Mouse (Mus musculus): ENCODE results near the gene Gm43302. TPM values are rescaled to one million over a fixed set of nuclear protein-coding genes. Genes with fewer than 3 reads are reported as not detected.
"Not testable (repeated sequence)": the region's sequence is repeated elsewhere in the genome, so short reads cannot be mapped to it uniquely, and the experiment has no call there.

The Gm43302 gene
- polyA plus RNA-seq (2011; ENCODE audit: insufficient read length, low read depth, missing spikeins), result not detected in 2 replicates

- not testable (repeated sequence) for H3K4me3 ChIP-seq (ENCODE audit: insufficient read depth, low read length); H3K4me1 ChIP-seq (ENCODE audit: control insufficient read depth, insufficient read depth, low read length)
- peak within 1 kb of the TSS; percentile 59; the same call in 1 of the 2 replicates for H3K27ac ChIP-seq (ENCODE audit: insufficient read depth, low read length)
Measured at GRCm38 (mm10) chr5:105293226-105294165, at the start of gene Gm43302, which contains the start of gene Gbp6. Gene Gm43302, minus strand, starts transcription at chr5:105293695. Gene Gbp6, minus strand, starts transcription at chr5:105293698.

- H3K27ac ChIP-seq (ENCODE audit: insufficient read depth, low read length), result no peak overlapping the region
Measured at GRCm38 (mm10) chr5:105341281-105341680, 47.8 kb upstream of the Gm43302 start.

GRCm38 (mm10) chr5:105322543-105322942 is 29.0 kb upstream of the Gm43302 start:
- H3K4me3 ChIP-seq (ENCODE audit: insufficient read depth, low read length), result no peak overlapping the region
- H3K27ac ChIP-seq (ENCODE audit: insufficient read depth, low read length), result no peak overlapping the region
- TF ChIP-seq POLR2A (IDR thresholded peaks at IDR 0.05; ENCODE audit: low read depth, low read length), result no peak
- TF ChIP-seq CTCF (IDR thresholded peaks at IDR 0.05; ENCODE audit: borderline replicate concordance, insufficient read depth, low read length), result no peak
- H3K4me1 ChIP-seq (ENCODE audit: control insufficient read depth, insufficient read depth, low read length), result no peaks in the 10 kb centered on the region

More at GRCm38 (mm10) chr5:105341281-105341680, 47.8 kb upstream of the Gm43302 start:
- Histone ChIP-seq H3K4me1 (ENCODE audit: control insufficient read depth, insufficient read depth, low read length) (no peaks in the 10 kb centered on the region), H3K4me3 (ENCODE audit: insufficient read depth, low read length) (no peak overlapping the region)
- TF ChIP-seq POLR2A (IDR thresholded peaks at IDR 0.05; ENCODE audit: low read depth, low read length) (no peak), CTCF (IDR thresholded peaks at IDR 0.05; ENCODE audit: borderline replicate concordance, insufficient read depth, low read length) (no peak)

- no peak for TF ChIP-seq CTCF (IDR thresholded peaks at IDR 0.05; ENCODE audit: borderline replicate concordance, insufficient read depth, low read length)
- TF ChIP-seq POLR2A (IDR thresholded peaks at IDR 0.05; ENCODE audit: low read depth, low read length), result no peak
- H3K4me1 ChIP-seq (ENCODE audit: control insufficient read depth, insufficient read depth, low read length), result no peaks in the 10 kb centered on the region
Measured at GRCm38 (mm10) chr5:105310941-105311340, 17.4 kb upstream of the Gm43302 start.

DNA sequence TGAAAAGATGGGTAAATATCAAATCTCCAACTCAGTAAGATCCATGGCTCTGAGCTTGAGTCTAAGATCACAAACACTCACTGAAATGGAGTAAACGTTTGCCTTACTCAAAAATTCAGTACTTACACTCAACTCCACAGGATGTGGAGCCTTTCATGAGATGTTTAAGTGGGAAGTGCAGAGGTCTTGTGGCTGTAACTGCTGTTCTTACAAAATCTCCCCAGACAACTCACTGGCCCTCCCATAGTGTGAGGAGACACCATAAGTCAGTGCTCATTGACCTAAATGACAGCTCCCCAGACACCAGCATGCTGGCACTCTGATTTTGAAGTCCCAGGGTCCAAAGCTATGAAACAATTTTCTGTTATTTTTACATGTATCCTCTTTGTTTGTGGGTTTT is 15.7 kb upstream of the Gm43302 start:
- H3K4me1 ChIP-seq (ENCODE audit: control insufficient read depth, insufficient read depth, low read length); H3K27ac ChIP-seq (ENCODE audit: insufficient read depth, low read length); H3K4me3 ChIP-seq (ENCODE audit: insufficient read depth, low read length): not testable (repeated sequence)

More at GRCm38 (mm10) chr5:105310941-105311340, 17.4 kb upstream of the Gm43302 start:
- no peak overlapping the region for H3K27ac ChIP-seq (ENCODE audit: insufficient read depth, low read length)
- H3K4me3 ChIP-seq (ENCODE audit: insufficient read depth, low read length), result no peak overlapping the region

DNA sequence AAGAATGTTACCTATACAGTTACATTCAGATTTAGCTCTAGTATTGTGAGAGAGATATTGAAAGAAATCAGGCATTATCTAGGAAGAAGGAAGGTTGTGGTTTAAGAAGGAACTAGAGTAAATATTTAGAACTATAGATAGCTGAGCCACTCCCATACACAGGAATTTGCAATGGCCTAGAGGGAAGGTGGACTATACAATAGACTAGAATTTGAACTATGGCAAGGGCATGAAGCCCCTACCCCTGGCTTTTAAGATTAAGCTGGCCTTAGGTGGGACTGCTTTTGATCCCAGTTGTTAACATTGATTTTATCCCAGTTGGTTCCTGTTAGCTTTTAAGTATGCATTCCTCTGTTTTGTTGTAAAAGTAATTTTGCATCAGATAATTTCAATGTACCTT is 13.5 kb upstream of the Gm43302 start:
- not testable (repeated sequence) for H3K27ac ChIP-seq (ENCODE audit: insufficient read depth, low read length); H3K4me1 ChIP-seq (ENCODE audit: control insufficient read depth, insufficient read depth, low read length); H3K4me3 ChIP-seq (ENCODE audit: insufficient read depth, low read length)

DNA sequence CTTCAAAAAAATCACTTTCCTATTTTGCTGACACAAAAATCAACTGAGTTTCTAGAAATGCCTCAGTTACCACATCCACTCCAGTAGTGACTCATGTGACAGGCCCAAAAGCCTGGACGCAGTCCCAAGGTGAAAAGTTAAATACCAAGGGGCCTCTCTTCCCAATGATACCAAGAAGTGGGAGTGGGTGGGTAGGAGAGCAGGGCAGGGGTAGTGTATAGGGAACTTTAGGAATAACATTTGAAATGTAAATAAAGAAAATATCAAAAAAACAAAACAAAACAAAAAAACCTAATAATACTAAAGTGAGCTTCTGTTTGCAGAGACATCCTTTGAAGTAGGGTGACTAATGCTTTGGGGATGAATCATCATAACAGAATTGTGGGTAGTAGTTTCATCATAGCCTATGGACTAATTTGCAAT is 12.7 kb upstream of the Gm43302 start:
- no peak for TF ChIP-seq CTCF (IDR thresholded peaks at IDR 0.05; ENCODE audit: borderline replicate concordance, insufficient read depth, low read length)
- no peak for TF ChIP-seq POLR2A (IDR thresholded peaks at IDR 0.05; ENCODE audit: low read depth, low read length)
- Histone ChIP-seq H3K27ac (ENCODE audit: insufficient read depth, low read length) (no peak overlapping the region), H3K4me3 (ENCODE audit: insufficient read depth, low read length) (no peak overlapping the region), H3K4me1 (ENCODE audit: control insufficient read depth, insufficient read depth, low read length) (no peaks in the 10 kb centered on the region)

DNA sequence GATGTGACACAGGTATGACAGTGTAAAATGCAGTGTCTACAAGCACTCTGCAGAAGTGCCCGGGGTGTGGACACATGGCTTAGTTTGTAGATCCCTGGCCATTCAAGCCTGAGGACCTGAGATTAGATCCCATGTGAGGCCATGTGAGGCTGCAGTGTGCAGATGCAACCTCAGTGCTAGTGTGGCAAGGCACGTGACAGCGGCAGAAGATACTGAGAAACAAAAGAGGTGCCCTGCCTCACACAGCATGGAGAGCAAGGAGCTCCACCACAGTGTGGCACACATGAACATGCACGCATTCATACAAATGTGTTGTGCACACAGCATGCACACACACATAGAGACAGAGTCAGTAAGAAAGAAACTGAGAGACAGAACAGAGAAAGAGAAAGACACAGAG is 12.2 kb upstream of the Gm43302 start:
- H3K4me3 ChIP-seq (ENCODE audit: insufficient read depth, low read length); H3K4me1 ChIP-seq (ENCODE audit: control insufficient read depth, insufficient read depth, low read length); H3K27ac ChIP-seq (ENCODE audit: insufficient read depth, low read length): not testable (repeated sequence)

GRCm38 (mm10) chr5:105301963-105302362 is 8.5 kb upstream of the Gm43302 start:
- Histone ChIP-seq H3K4me3 (ENCODE audit: insufficient read depth, low read length) (no peak overlapping the region), H3K4me1 (ENCODE audit: control insufficient read depth, insufficient read depth, low read length) (no peaks in the 10 kb centered on the region), H3K27ac (ENCODE audit: insufficient read depth, low read length) (no peak overlapping the region)
- TF ChIP-seq CTCF (IDR thresholded peaks at IDR 0.05; ENCODE audit: borderline replicate concordance, insufficient read depth, low read length), result no peak
- no peak for TF ChIP-seq POLR2A (IDR thresholded peaks at IDR 0.05; ENCODE audit: low read depth, low read length)

DNA sequence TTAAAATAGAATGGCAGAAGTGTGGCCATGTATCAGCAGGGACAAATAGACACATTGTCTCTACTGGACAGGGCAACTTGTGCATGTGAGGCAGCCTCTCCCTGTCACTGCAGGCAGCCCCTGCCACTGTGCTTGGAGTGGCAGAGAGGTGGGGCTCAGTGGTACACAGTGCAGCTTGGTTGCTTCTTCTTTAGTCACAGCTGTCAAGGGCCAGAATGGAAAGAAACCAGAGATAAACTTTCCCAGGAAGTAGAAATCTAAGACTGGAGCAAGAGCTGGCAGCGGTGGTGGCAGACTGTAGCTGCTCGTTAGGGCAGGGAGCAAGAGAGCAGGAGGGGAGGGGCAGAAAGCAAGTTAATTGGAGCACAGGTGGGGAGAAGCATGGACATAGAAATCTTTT is 8.0 kb upstream of the Gm43302 start:
- no peak for TF ChIP-seq CTCF (IDR thresholded peaks at IDR 0.05; ENCODE audit: borderline replicate concordance, insufficient read depth, low read length)
- TF ChIP-seq POLR2A (IDR thresholded peaks at IDR 0.05; ENCODE audit: low read depth, low read length), result no peak
- no peak overlapping the region for H3K27ac ChIP-seq (ENCODE audit: insufficient read depth, low read length)
- no peak overlapping the region for H3K4me3 ChIP-seq (ENCODE audit: insufficient read depth, low read length)
- H3K4me1 ChIP-seq (ENCODE audit: control insufficient read depth, insufficient read depth, low read length), result no peaks in the 10 kb centered on the region

DNA sequence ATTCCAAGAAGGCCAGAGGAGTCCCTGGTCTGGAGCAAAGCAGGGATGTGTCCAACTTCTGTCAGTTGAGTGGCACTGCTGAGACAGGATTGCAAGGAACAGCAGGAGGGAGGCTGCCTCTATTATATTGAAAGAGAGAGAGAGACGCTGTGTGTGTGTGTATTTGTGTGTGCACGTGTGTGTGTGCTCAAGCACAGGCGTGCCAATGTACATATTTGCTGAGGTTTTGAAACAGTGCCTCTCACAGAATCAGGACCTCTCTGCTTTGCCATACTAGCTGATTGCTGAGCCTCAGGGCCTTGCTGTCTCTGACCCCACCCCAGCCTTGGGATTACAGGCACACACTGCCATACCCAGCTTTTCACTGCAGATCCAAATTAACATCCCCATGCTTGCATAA is 2.3 kb upstream of the Gm43302 start:
- H3K4me1 ChIP-seq (ENCODE audit: control insufficient read depth, insufficient read depth, low read length), result no peaks in the 10 kb centered on the region
- no peak for TF ChIP-seq POLR2A (IDR thresholded peaks at IDR 0.05; ENCODE audit: low read depth, low read length)
- no peak for TF ChIP-seq CTCF (IDR thresholded peaks at IDR 0.05; ENCODE audit: borderline replicate concordance, insufficient read depth, low read length)
- H3K4me3 ChIP-seq (ENCODE audit: insufficient read depth, low read length), result no peak overlapping the region
- H3K27ac ChIP-seq (ENCODE audit: insufficient read depth, low read length), result no peak overlapping the region

Measured in embryonic fibroblast, embryonic 13.5 days (primary cell).